Mouse (Mus musculus): ENCODE data around the gene Napb.

The Napb gene

GRCm38 (mm10) chr2:148732327-148733000 is at the start of gene Napb:
TSS of gene Napb (minus strand) at chr2:148732467.
- in situ Hi-C loops (cut with MboI; ENCODE audit: low sequenced_read_pairs): no loop called here

- in situ Hi-C loops (cut with MboI; ENCODE audit: low sequenced_read_pairs): no loop called here
Observed at GRCm38 (mm10) chr2:148781709-148782108, 49.4 kb upstream of the Napb start, which contains the start of gene 8030411F24Rik. TSS of gene 8030411F24Rik (plus strand) at chr2:148782009.

GRCm38 (mm10) chr2:148771397-148771796 is 39.1 kb upstream of the Napb start, which contains the start of gene Cst11:
TSS of gene Cst11 (minus strand) at chr2:148771497.
- in situ Hi-C loops (cut with MboI; ENCODE audit: low sequenced_read_pairs): loop anchor here (25.0 kb wide), 1 partner anchor 141 kb away; no protein-coding TSS in a partner anchor

- in situ Hi-C loops (cut with MboI; ENCODE audit: low sequenced_read_pairs): loop anchor here (25.0 kb wide), 1 partner anchor 148 kb away; no protein-coding TSS in a partner anchor
Observed at GRCm38 (mm10) chr2:148763648-148764388, 31.6 kb upstream of the Napb start.

- in situ Hi-C loops (cut with MboI; ENCODE audit: low sequenced_read_pairs): loop anchor here (25.0 kb wide), 1 partner anchor 158 kb away; no protein-coding TSS in a partner anchor
Observed at GRCm38 (mm10) chr2:148754310-148754846, 22.1 kb upstream of the Napb start.

GRCm38 (mm10) chr2:148751893-148752813 is 19.9 kb upstream of the Napb start:
- in situ Hi-C loops (cut with MboI; ENCODE audit: low sequenced_read_pairs): loop anchor here (25.0 kb wide), 1 partner anchor 160 kb away; no protein-coding TSS in a partner anchor

- in situ Hi-C loops (cut with MboI; ENCODE audit: low sequenced_read_pairs): loop anchor here (25.0 kb wide), 1 partner anchor 162 kb away; no protein-coding TSS in a partner anchor
Observed at GRCm38 (mm10) chr2:148750058-148750457, 17.8 kb upstream of the Napb start, which contains the start of gene Cstl1. TSS of gene Cstl1 (plus strand) at chr2:148750358.

GRCm38 (mm10) chr2:148743846-148744407 is 11.7 kb upstream of the Napb start:
- in situ Hi-C loops (cut with MboI; ENCODE audit: low sequenced_read_pairs): no loop called here

GRCm38 (mm10) chr2:148743001-148743400 is 10.7 kb upstream of the Napb start:
- in situ Hi-C loops (cut with MboI; ENCODE audit: low sequenced_read_pairs): no loop called here

GRCm38 (mm10) chr2:148731614-148732326 is 497 bp downstream of the Napb start:
- in situ Hi-C loops (cut with MboI; ENCODE audit: low sequenced_read_pairs): no loop called here

GRCm38 (mm10) chr2:148719271-148719995 is 12.8 kb downstream of the Napb start:
- in situ Hi-C loops (cut with MboI; ENCODE audit: low sequenced_read_pairs): loop anchor here (25.0 kb wide), 1 partner anchor 607 kb away; no protein-coding TSS in a partner anchor

GRCm38 (mm10) chr2:148717072-148717471 is 15.2 kb downstream of the Napb start:
- in situ Hi-C loops (cut with MboI; ENCODE audit: low sequenced_read_pairs): loop anchor here (25.0 kb wide), 1 partner anchor 605 kb away; no protein-coding TSS in a partner anchor

GRCm38 (mm10) chr2:148712326-148712725 is 19.9 kb downstream of the Napb start:
- in situ Hi-C loops (cut with MboI; ENCODE audit: low sequenced_read_pairs): loop anchor here (25.0 kb wide), 1 partner anchor 600 kb away; no protein-coding TSS in a partner anchor

GRCm38 (mm10) chr2:148707202-148707530 is 25.1 kb downstream of the Napb start:
- in situ Hi-C loops (cut with MboI; ENCODE audit: low sequenced_read_pairs): loop anchor here (25.0 kb wide), 1 partner anchor 595 kb away; no protein-coding TSS in a partner anchor

GRCm38 (mm10) chr2:148706409-148707201 is 25.7 kb downstream of the Napb start:
- in situ Hi-C loops (cut with MboI; ENCODE audit: low sequenced_read_pairs): loop anchor here (25.0 kb wide), 1 partner anchor 594 kb away; no protein-coding TSS in a partner anchor

GRCm38 (mm10) chr2:148698571-148698970 is 33.7 kb downstream of the Napb start:
- in situ Hi-C loops (cut with MboI; ENCODE audit: low sequenced_read_pairs): no loop called here

- in situ Hi-C loops (cut with MboI; ENCODE audit: low sequenced_read_pairs): no loop called here
Observed at GRCm38 (mm10) chr2:148690781-148691180, 41.5 kb downstream of the Napb start.

GRCm38 (mm10) chr2:148690291-148690690 is 42.0 kb downstream of the Napb start:
- in situ Hi-C loops (cut with MboI; ENCODE audit: low sequenced_read_pairs): no loop called here

All from CH12F3 (cell line).